ENCODE assay signal across 15 mouse cellular contexts in genomic region chr8:105509997-105510735, GRCm38 (mm10). TPM values are rescaled to one million over a fixed set of nuclear protein-coding genes. Genes with fewer than 3 reads are reported as not detected.
DNase-seq lines count a peak whose midpoint lies in the region; ATAC-seq and TF ChIP-seq lines count a peak whose summit lies in the region.
"Had no signal": no experiment of that assay in that cellular context is flagged by ENCODE, and none has a peak within 500 bp of the region (broad histone marks: within the 10 kb centered on the region; RNA-seq: fewer than 3 reads in every experiment).

No protein-coding gene starts in this region.

- intact Hi-C loops in gastrocnemius, postnatal 14 days (cut with DNase I; ENCODE audit: low total_unique reads), result no loop called here

- no peak for TF ChIP-seq EP300 in lung, postnatal 0 days (IDR thresholded peaks at IDR 0.05)

- no peaks in the 10 kb centered on the region for H3K36me3 ChIP-seq in lung, postnatal 0 days (ENCODE audit: insufficient read depth, low read length)
- H3K36me3 ChIP-seq in embryonic facial prominence, embryonic 14.5 days (ENCODE audit: control insufficient read depth, insufficient read depth, low read length), result no peaks in the 10 kb centered on the region
- H3K36me3 ChIP-seq in stomach, embryonic 16.5 days (ENCODE audit: control insufficient read depth, insufficient read depth, low read length), result no peaks in the 10 kb centered on the region
- H3K36me3 ChIP-seq: hindbrain, embryonic 15.5 days had no signal

- no peak overlapping the region for H3K4me3 ChIP-seq in lung, postnatal 0 days (ENCODE audit: low read depth, low read length)
- no peak overlapping the region for H3K4me3 ChIP-seq in embryonic facial prominence, embryonic 14.5 days (ENCODE audit: low read depth, low read length)
- H3K4me3 ChIP-seq in stomach, embryonic 16.5 days (replicated peaks; ENCODE audit: low read length), result no peak overlapping the region
- H3K4me3 ChIP-seq: hindbrain, embryonic 15.5 days had no signal

- no peak for TF ChIP-seq CTCF in lung, postnatal 0 days (IDR thresholded peaks at IDR 0.05)

- 36% methylated on average over 12 of the region's 12 CpGs for WGBS in lung, postnatal 0 days
- 25% methylated on average over 12 of the region's 12 CpGs for WGBS in embryonic facial prominence, embryonic 14.5 days
- 23% methylated on average over 12 of the region's 12 CpGs for WGBS in stomach, embryonic 16.5 days

- peak; percentile 28 for DNase-seq in gastrocnemius, postnatal 14 days
- no peak for DNase-seq in gastrocnemius, adult 18-20 months (ENCODE audit: low spot score)
- DNase-seq in lung, postnatal 0 days (ENCODE audit: low spot score), result peak; percentile 30
- no peak for DNase-seq in lung, postnatal 25 days (ENCODE audit: low spot score)
- DNase-seq in embryonic facial prominence, embryonic 14.5 days (ENCODE audit: low spot score), result peak; percentile 65
- DNase-seq in spleen, adult 18-20 months, result no peak
- DNase-seq in cerebellum, postnatal 14 days, result no peak
- DNase-seq: cerebellum, adult 11 months; embryo, embryonic 11 days; gastrocnemius, postnatal 25 days; kidney, adult 8-10 months; right cerebral cortex, postnatal 25 days had no signal

- 0 out of 2 replicates have a peak, but pooled peaks have one; percentile 33 for ATAC-seq in lung, postnatal 0 days
- no peak for ATAC-seq in embryonic facial prominence, embryonic 14.5 days (ENCODE audit: low read depth)
- peak; percentile 65 for ATAC-seq in stomach, embryonic 16.5 days (ENCODE audit: insufficient read depth, low FRiP score)
- ATAC-seq: forebrain, embryonic 14.5 days had no signal

- H3K27ac ChIP-seq in lung, postnatal 0 days (ENCODE audit: low read length), result no peak overlapping the region
- H3K27ac ChIP-seq in embryonic facial prominence, embryonic 14.5 days (replicated peaks; ENCODE audit: low read depth, low read length), result 0 out of 2 replicates have a peak overlapping the region, but pooled peaks have one; percentile 13
- H3K27ac ChIP-seq in stomach, embryonic 16.5 days (ENCODE audit: low read length), result peak overlapping the region; percentile 30
- H3K27ac ChIP-seq: hindbrain, embryonic 15.5 days had no signal

- no peaks in the 10 kb centered on the region for H3K9me3 ChIP-seq in lung, postnatal 0 days (ENCODE audit: low read length)
- no peaks in the 10 kb centered on the region for H3K9me3 ChIP-seq in embryonic facial prominence, embryonic 14.5 days (ENCODE audit: control insufficient read depth, low read length)
- H3K9me3 ChIP-seq in stomach, embryonic 16.5 days (replicated peaks; ENCODE audit: control insufficient read depth, low read length), result no peaks in the 10 kb centered on the region
- H3K9me3 ChIP-seq: hindbrain, embryonic 15.5 days had no signal

- H3K9ac ChIP-seq in lung, postnatal 0 days (replicated peaks; ENCODE audit: low read depth), result no peak overlapping the region
- H3K9ac ChIP-seq in embryonic facial prominence, embryonic 14.5 days (ENCODE audit: low read depth, low read length), result 0 out of 2 replicates have a peak overlapping the region, but pooled peaks have one; percentile 1
- no peak overlapping the region for H3K9ac ChIP-seq in stomach, embryonic 16.5 days (ENCODE audit: low read length)
- H3K9ac ChIP-seq: hindbrain, embryonic 15.5 days had no signal

- no peaks in the 10 kb centered on the region for H3K27me3 ChIP-seq in lung, postnatal 0 days (replicated peaks; ENCODE audit: insufficient read depth, low read length)
- H3K27me3 ChIP-seq in embryonic facial prominence, embryonic 14.5 days (replicated peaks; ENCODE audit: control insufficient read depth, insufficient read depth, low read length), result no peaks in the 10 kb centered on the region
- H3K27me3 ChIP-seq in stomach, embryonic 16.5 days (ENCODE audit: control insufficient read depth, insufficient read depth, low read length), result no peaks in the 10 kb centered on the region
- H3K27me3 ChIP-seq: hindbrain, embryonic 15.5 days had no signal

- H3K4me1 ChIP-seq in lung, postnatal 0 days (ENCODE audit: insufficient read depth, low read depth, low read length), result no peaks in the 10 kb centered on the region; the same call in 1 of the 2 replicates
- peaks cover 16% of the 10 kb centered on the region for H3K4me1 ChIP-seq in embryonic facial prominence, embryonic 14.5 days (ENCODE audit: control insufficient read depth, insufficient read depth, low read length)
- peaks cover 13% of the 10 kb centered on the region for H3K4me1 ChIP-seq in stomach, embryonic 16.5 days (ENCODE audit: control insufficient read depth, insufficient read depth, low read length)

- H3K4me2 ChIP-seq in lung, postnatal 0 days (replicated peaks; ENCODE audit: low read depth, low read length), result no peak overlapping the region
- peak overlapping the region; percentile 13; the same call in 1 of the 2 replicates for H3K4me2 ChIP-seq in embryonic facial prominence, embryonic 14.5 days (ENCODE audit: low read depth, low read length)
- H3K4me2 ChIP-seq in stomach, embryonic 16.5 days (ENCODE audit: low read depth, low read length), result no peak overlapping the region; the same call in 1 of the 2 replicates
- H3K4me2 ChIP-seq: hindbrain, embryonic 15.5 days had no signal

RNA-seq across cellular contexts. Expression of gene Hsd11b2, which starts 8.4 kb away (rescaled TPM):
- total RNA-seq in gastrocnemius, postnatal 14 days (2021), result 1 to 10 TPM; 1.9 to 2.1 TPM
- total RNA-seq in gastrocnemius, adult 18-20 months (2021), result under 1 TPM in 1 of 2 experiments, not detected in 1; 0.11 TPM
- 1.8 and 2.9 TPM in 2 replicates for polyA plus RNA-seq in lung, postnatal 0 days (2015; fragmentation: Nextera tagmentation; extraction: Ambion mirVana)
- polyA plus RNA-seq in embryonic facial prominence, embryonic 14.5 days (2014; fragmentation: Nextera tagmentation; extraction: Ambion mirVana), result 1.1 and 2.2 TPM in 2 replicates
- 2.5 and 2.8 TPM in 2 replicates for polyA plus RNA-seq in stomach, embryonic 16.5 days (2015; fragmentation: Nextera tagmentation; extraction: Ambion mirVana)

RNA-seq across cellular contexts. Expression of gene Zdhhc1, which starts 13.5 kb away (rescaled TPM):
- total RNA-seq in gastrocnemius, postnatal 14 days (2021), result 10 to 100 TPM; 10.1 to 11.2 TPM
- total RNA-seq in gastrocnemius, adult 18-20 months (2021), result 10 to 100 TPM; 10.3 to 11.6 TPM
- polyA plus RNA-seq in lung, postnatal 0 days (2015; fragmentation: Nextera tagmentation; extraction: Ambion mirVana), result 40.6 and 41.7 TPM in 2 replicates
- polyA plus RNA-seq in embryonic facial prominence, embryonic 14.5 days (2014; fragmentation: Nextera tagmentation; extraction: Ambion mirVana), result 30.1 and 38.6 TPM in 2 replicates
- 33.8 and 34.6 TPM in 2 replicates for polyA plus RNA-seq in stomach, embryonic 16.5 days (2015; fragmentation: Nextera tagmentation; extraction: Ambion mirVana)

RNA-seq across cellular contexts. Expression of gene Tppp3, which starts 38.8 kb away (rescaled TPM):
- 100 to 1,000 TPM; 191 to 254 TPM for total RNA-seq in gastrocnemius, postnatal 14 days (2021)
- 10 to 100 TPM; 47.9 to 56.7 TPM for total RNA-seq in gastrocnemius, adult 18-20 months (2021)
- 675 and 696 TPM in 2 replicates for polyA plus RNA-seq in lung, postnatal 0 days (2015; fragmentation: Nextera tagmentation; extraction: Ambion mirVana)
- polyA plus RNA-seq in embryonic facial prominence, embryonic 14.5 days (2014; fragmentation: Nextera tagmentation; extraction: Ambion mirVana), result 186 and 243 TPM in 2 replicates
- 70.3 and 79.3 TPM in 2 replicates for polyA plus RNA-seq in stomach, embryonic 16.5 days (2015; fragmentation: Nextera tagmentation; extraction: Ambion mirVana)

RNA-seq across cellular contexts. Expression of gene Atp6v0d1, which starts 55.7 kb away (rescaled TPM):
- 10 to 100 TPM; 43.2 to 44.7 TPM for total RNA-seq in gastrocnemius, postnatal 14 days (2021)
- 10 to 100 TPM; 40.1 to 42.7 TPM for total RNA-seq in gastrocnemius, adult 18-20 months (2021)
- 141 and 146 TPM in 2 replicates for polyA plus RNA-seq in lung, postnatal 0 days (2015; fragmentation: Nextera tagmentation; extraction: Ambion mirVana)
- 92.7 and 102 TPM in 2 replicates for polyA plus RNA-seq in embryonic facial prominence, embryonic 14.5 days (2014; fragmentation: Nextera tagmentation; extraction: Ambion mirVana)
- 83.5 and 90.6 TPM in 2 replicates for polyA plus RNA-seq in stomach, embryonic 16.5 days (2015; fragmentation: Nextera tagmentation; extraction: Ambion mirVana)

Comparison
In these comparisons a context has a peak if more than half of its experiments do, and no peak if none do; other contexts are left out.
1. DNase-seq: peak in gastrocnemius, postnatal 14 days (single experiment), lung, postnatal 0 days (single experiment) and embryonic facial prominence, embryonic 14.5 days (single experiment); none in gastrocnemius, adult 18-20 months (single experiment), lung, postnatal 25 days (single experiment), spleen, adult 18-20 months (0 of 2) and cerebellum, postnatal 14 days (0 of 2).